Mouse (Mus musculus): Measurements from ENCODE around the gene Efna2. TPM values are rescaled to one million over a fixed set of nuclear protein-coding genes. Genes with fewer than 3 reads are reported as not detected.

Efna2 gene
- polyA plus RNA-seq, 1 experiment from 2014 or later = 24.8 TPM

DNA sequence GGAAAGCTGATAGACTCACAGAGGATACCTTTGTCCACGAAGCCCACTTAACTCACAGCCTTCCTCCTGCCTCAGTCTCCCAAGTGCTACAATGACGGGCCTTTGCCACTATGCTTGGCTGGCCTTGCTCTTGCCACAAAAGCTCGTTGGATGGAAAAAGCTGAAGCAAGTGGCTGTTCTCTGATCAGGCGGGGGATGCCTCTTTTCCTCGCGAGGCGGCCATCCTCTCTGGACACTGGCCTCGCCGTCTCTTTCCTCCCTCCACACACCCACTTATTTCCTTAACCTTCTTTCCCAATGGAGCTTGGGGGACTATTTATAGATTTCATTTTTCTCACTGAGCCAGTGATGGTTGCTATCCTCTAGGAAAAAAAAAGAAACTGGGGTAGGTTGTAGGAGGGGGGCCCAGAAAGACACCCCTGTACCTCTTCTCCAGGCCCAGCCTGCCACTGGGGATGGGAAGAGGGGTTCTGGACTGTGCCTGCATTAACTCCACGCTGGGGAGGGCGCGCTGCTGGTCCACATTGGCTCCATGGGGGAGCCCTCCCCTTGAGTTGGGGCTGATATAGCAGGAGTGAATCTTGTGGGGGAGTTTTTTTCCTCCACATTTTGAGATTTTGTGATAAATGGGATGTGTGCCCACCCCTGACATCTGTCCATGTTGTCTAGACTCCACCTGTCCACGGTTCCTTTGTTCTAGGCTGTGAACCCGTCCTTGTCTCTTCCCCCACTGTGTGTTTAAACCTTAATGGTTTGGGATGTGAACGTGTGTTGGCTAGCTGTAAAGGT, 21.9 kb upstream of the Efna2 start:
- H3K9me3 ChIP-seq (ENCODE audit: control insufficient read depth, low read length) = no peaks in the 10 kb centered on the region
- ATAC-seq (ENCODE audit: low FRiP score) (no peak), DNase-seq (ENCODE audit: low spot score) (no peak)
- H3K27me3 ChIP-seq (ENCODE audit: control insufficient read depth, insufficient read depth, low read length) = no peaks in the 10 kb centered on the region
- WGBS = 66% methylated on average over 15 of the region's 15 CpGs
- peaks cover 63% of the 10 kb centered on the region for H3K4me1 ChIP-seq (replicated peaks; ENCODE audit: control insufficient read depth, insufficient read depth, low read length)
- 0 out of 2 replicates have a peak overlapping the region, but pooled peaks have one; percentile 17 for H3K4me2 ChIP-seq (replicated peaks; ENCODE audit: low read depth, low read length)
- H3K9ac ChIP-seq (ENCODE audit: low read depth, low read length) = peak overlapping the region; percentile 27; the same call in 1 of the 2 replicates
- peak overlapping the region; percentile 68 for H3K27ac ChIP-seq (ENCODE audit: low read depth, low read length)
- no peak overlapping the region; the same call in 1 of the 2 replicates for H3K4me3 ChIP-seq (ENCODE audit: low read depth, low read length)
- peaks cover 41% of the 10 kb centered on the region for H3K36me3 ChIP-seq (ENCODE audit: control insufficient read depth, insufficient read depth, low read length)

DNA sequence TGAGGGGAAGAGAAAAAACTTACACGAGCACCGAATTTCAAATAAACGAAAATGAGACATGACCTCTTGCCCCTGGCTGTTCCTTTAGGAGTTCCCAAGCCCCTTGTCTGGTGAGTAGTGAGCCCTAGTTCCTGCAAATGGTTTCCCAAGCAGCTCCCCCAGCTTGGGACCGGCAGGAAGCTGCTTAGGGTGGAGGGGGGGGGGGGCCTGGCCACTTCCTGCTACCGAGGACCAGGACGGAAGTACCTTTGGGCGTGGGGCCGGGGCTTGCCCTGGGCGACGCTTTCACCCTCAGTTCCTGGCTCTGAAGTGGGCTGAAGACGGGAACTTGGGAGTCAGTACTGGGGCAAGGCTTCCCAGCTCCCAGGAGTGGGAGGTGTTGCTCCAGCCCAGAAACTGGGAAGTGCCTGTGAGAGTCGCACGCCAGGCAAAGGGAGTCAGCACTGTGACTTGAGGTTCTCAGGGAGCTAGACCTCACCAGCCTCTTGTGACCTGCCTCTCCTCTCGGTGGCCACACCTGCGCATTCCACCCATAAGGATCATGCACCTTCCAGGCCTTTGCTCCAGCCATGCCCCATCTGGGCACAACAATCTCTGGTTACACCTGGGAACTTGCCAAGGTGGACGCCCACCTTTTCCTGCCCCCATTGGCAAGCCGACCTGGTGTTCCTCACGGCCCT, 20.8 kb upstream of the Efna2 start:
- DNase-seq (ENCODE audit: low spot score) (peak; percentile 60), ATAC-seq (ENCODE audit: low FRiP score) (peak; percentile 20; the same call in 1 of the 2 replicates)
- Histone ChIP-seq H3K4me2 (replicated peaks; ENCODE audit: low read depth, low read length) (peak overlapping the region; percentile 69; the same call in 1 of the 2 replicates), H3K27ac (ENCODE audit: low read depth, low read length) (peak overlapping the region; percentile 68), H3K27me3 (ENCODE audit: control insufficient read depth, insufficient read depth, low read length) (no peaks in the 10 kb centered on the region), H3K36me3 (ENCODE audit: control insufficient read depth, insufficient read depth, low read length) (peaks cover 35% of the 10 kb centered on the region), H3K4me1 (replicated peaks; ENCODE audit: control insufficient read depth, insufficient read depth, low read length) (peaks cover 53% of the 10 kb centered on the region), H3K9ac (ENCODE audit: low read depth, low read length) (no peak overlapping the region; the same call in 1 of the 2 replicates), H3K9me3 (ENCODE audit: control insufficient read depth, low read length) (no peaks in the 10 kb centered on the region), H3K4me3 (ENCODE audit: low read depth, low read length) (peak overlapping the region; percentile 36; the same call in 1 of the 2 replicates)
- 13% methylated on average over 18 of the region's 18 CpGs for WGBS

DNA sequence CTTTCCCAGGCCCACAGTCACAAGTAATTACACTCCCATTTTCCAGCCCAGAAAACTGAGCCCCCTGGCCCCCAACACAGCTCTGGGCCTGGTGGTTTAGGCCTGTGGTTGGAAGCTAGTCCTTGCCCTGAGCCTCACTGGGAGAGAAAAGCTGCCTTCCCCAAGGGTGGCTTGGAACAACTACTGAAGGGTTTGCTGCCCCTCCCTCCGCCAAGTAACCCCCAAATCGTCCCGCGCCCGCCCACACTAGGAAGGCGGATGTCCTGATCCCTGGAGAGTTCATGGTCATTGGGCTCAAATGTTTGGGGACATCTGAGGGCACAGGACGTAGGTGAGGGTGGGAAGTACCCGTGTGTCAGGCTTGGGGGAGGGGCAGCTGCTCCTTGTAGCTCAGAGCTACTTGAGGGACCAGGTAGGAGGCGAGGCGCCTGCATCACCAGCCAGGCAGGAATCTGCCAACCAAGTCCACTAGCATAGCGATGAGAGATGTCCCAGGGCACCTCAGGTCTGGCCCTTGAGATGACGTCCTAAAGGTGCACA, 20.2 kb upstream of the Efna2 start:
- DNase-seq (ENCODE audit: low spot score) = no peak
- Histone ChIP-seq H3K9ac (ENCODE audit: low read depth, low read length) (peak overlapping the region; percentile 56), H3K4me1 (replicated peaks; ENCODE audit: control insufficient read depth, insufficient read depth, low read length) (peaks cover 48% of the 10 kb centered on the region), H3K36me3 (ENCODE audit: control insufficient read depth, insufficient read depth, low read length) (peaks cover 31% of the 10 kb centered on the region), H3K4me2 (replicated peaks; ENCODE audit: low read depth, low read length) (peak overlapping the region; percentile 69), H3K9me3 (ENCODE audit: control insufficient read depth, low read length) (no peaks in the 10 kb centered on the region), H3K4me3 (ENCODE audit: low read depth, low read length) (peak overlapping the region; percentile 36), H3K27ac (ENCODE audit: low read depth, low read length) (peak overlapping the region; percentile 68), H3K27me3 (ENCODE audit: control insufficient read depth, insufficient read depth, low read length) (0 out of 2 replicates have a peak, but pooled peaks cover under 1% of the 10 kb centered on the region)
- peak; percentile 50 for ATAC-seq (ENCODE audit: low FRiP score)
- WGBS = 8% methylated on average over 12 of the region's 12 CpGs

DNA sequence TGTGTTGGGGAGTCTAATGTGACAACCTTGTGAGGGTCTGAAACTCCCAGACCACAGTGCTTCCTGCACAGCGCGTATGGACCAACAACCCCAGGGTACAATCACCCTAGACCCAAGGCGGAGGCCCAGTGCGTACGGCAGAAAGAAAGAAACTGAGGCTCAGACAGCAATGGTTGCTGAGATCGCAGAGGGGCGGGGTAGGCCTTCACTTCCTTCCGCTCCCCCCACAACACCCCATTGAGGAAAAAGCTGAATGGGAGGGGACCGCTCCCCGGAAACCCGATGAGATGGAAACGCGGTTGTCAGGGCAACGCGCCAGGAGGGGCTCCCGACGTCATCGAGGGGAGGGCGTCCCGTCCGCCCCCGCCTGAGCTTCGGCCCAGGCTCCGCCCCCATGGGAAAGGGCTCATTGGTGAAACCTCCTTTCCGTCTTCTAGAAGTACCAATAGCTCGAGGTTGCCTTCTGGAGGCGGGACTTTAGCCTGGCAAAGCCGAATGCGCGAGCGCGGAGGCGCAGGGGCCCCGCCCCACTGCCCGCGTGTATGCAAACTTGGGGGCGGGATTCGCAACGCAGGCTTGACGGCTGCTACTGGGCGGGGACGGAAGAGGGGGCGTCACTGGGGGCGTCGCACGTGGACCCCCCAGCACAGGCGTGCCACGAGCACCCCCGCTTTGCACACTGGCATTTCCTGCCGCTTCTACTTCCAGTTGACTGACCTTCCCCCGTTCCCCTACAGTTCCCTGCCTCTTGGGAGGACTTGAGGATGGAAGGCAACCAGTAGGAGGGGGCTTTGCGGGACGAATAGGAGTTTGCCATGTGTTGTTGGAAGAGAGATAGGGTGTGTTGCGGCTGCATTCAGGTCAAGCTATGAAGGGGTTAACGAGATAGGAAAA, 19.5 kb upstream of the Efna2 start:
- Histone ChIP-seq H3K4me2 (replicated peaks; ENCODE audit: low read depth, low read length) (peak overlapping the region; percentile 69), H3K27me3 (ENCODE audit: control insufficient read depth, insufficient read depth, low read length) (0 out of 2 replicates have a peak, but pooled peaks cover 2% of the 10 kb centered on the region), H3K4me3 (ENCODE audit: low read depth, low read length) (peak overlapping the region; percentile 36), H3K9me3 (ENCODE audit: control insufficient read depth, low read length) (no peaks in the 10 kb centered on the region), H3K27ac (ENCODE audit: low read depth, low read length) (peak overlapping the region; percentile 78), H3K36me3 (ENCODE audit: control insufficient read depth, insufficient read depth, low read length) (peaks cover 24% of the 10 kb centered on the region), H3K4me1 (replicated peaks; ENCODE audit: control insufficient read depth, insufficient read depth, low read length) (peaks cover 49% of the 10 kb centered on the region), H3K9ac (ENCODE audit: low read depth, low read length) (peak overlapping the region; percentile 56)
- DNase-seq (ENCODE audit: low spot score) (peak; percentile 98), ATAC-seq (ENCODE audit: low FRiP score) (peak; percentile 82)
- under 1% methylated on average over 51 of the region's 55 CpGs for WGBS

DNA sequence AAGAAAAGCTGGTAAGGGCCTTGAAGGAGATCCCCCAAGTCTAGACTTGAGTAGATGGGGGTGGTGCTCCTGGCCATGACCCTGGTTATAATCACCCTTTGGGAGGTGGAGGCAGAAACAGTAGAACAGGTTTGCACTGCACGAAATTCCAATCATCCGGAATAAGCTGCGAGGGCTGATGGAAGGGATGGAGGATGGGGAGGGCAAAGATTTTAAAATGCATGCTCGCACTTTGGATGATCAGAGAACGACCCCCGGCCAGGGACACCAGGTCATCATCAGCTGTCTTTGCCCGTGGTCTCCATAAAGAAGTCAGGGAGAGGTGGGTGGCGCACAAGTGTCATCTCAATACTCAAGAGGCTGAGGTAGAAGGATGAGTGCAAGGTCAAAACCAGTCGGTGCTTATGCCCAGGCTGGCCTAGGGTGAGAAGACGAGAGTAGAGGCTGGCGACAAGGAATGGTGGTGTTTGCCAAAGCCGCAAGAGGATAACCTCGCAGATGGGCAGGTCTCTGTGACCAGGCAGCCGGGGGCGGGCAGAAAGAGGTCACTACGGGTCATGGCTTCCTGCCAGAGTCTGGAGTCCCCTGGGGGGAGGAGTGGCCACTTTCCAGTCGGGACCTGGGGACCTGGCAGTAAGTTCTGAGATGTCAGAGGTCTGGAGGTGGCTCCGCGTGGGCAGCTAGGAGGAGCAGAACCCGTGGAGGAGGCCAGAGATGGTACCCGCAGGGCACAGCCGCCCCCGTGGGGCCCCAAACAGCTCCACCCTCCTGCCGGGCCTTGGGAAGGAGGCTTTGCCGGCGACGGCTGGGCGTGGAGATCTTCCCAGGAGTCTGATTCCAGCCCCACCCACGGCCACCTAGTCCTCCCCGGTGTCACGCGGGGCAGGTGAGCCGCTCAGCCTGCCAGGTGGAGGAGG, 18.6 kb upstream of the Efna2 start:
- ATAC-seq (ENCODE audit: low FRiP score) = no peak
- H3K36me3 ChIP-seq (ENCODE audit: control insufficient read depth, insufficient read depth, low read length) = peaks cover 15% of the 10 kb centered on the region
- peak overlapping the region; percentile 32 for H3K9ac ChIP-seq (ENCODE audit: low read depth, low read length)
- H3K4me3 ChIP-seq (ENCODE audit: low read depth, low read length) = peak overlapping the region; percentile 36
- WGBS = 2% methylated on average over 28 of the region's 33 CpGs
- no peaks in the 10 kb centered on the region for H3K9me3 ChIP-seq (ENCODE audit: control insufficient read depth, low read length)
- peak overlapping the region; percentile 78 for H3K27ac ChIP-seq (ENCODE audit: low read depth, low read length)
- peak; percentile 61 for DNase-seq (ENCODE audit: low spot score)
- peaks cover 44% of the 10 kb centered on the region for H3K4me1 ChIP-seq (replicated peaks; ENCODE audit: control insufficient read depth, insufficient read depth, low read length)
- peak overlapping the region; percentile 69 for H3K4me2 ChIP-seq (replicated peaks; ENCODE audit: low read depth, low read length)
- 0 out of 2 replicates have a peak, but pooled peaks cover 2% of the 10 kb centered on the region for H3K27me3 ChIP-seq (ENCODE audit: control insufficient read depth, insufficient read depth, low read length)

DNA sequence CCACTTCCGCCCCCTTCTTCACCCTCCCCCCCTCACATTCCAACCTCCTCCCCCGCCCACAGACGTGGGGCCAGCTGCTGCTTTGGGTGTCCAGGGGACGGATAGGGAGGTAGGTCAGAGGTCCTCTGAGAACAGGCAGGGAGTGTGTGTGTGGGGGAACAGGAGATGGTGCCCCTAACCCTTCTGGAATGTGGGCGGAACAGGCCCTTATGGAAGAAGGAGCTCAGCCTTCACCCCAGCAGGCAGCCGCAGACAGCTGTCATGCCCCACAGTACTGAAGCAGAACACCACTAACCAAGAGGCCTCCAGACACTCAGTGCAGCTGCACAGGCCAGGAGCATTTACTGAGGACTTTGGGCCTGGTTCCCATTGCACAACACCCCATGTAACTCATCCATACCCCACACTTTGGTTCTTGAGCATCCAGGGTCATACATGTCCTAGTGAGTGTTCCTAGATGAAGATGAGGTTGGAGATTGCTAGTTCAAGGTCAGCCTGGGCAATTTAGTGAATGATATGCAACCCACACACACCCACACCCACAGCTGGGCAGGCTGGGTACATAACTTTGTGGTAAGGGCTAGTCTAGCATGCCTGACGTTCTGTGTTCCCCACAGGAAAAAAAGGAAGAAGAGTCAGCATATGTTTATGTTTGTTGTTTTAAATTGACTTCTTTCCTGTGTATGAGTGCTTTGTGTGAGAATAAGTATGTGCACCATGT, 17.6 kb upstream of the Efna2 start:
- Histone ChIP-seq H3K4me1 (replicated peaks; ENCODE audit: control insufficient read depth, insufficient read depth, low read length) (peaks cover 38% of the 10 kb centered on the region), H3K9ac (ENCODE audit: low read depth, low read length) (0 out of 2 replicates have a peak overlapping the region, but pooled peaks have one; percentile 11), H3K4me2 (replicated peaks; ENCODE audit: low read depth, low read length) (peak overlapping the region; percentile 69; the same call in 1 of the 2 replicates), H3K36me3 (ENCODE audit: control insufficient read depth, insufficient read depth, low read length) (peaks cover 5% of the 10 kb centered on the region), H3K27me3 (ENCODE audit: control insufficient read depth, insufficient read depth, low read length) (0 out of 2 replicates have a peak, but pooled peaks cover 2% of the 10 kb centered on the region), H3K27ac (ENCODE audit: low read depth, low read length) (peak overlapping the region; percentile 78), H3K9me3 (ENCODE audit: control insufficient read depth, low read length) (no peaks in the 10 kb centered on the region), H3K4me3 (ENCODE audit: low read depth, low read length) (peak overlapping the region; percentile 36; the same call in 1 of the 2 replicates)
- 6% methylated on average over 6 of the region's 7 CpGs for WGBS
- peak; percentile 58 for DNase-seq (ENCODE audit: low spot score)
- ATAC-seq (ENCODE audit: low FRiP score) = no peak

DNA sequence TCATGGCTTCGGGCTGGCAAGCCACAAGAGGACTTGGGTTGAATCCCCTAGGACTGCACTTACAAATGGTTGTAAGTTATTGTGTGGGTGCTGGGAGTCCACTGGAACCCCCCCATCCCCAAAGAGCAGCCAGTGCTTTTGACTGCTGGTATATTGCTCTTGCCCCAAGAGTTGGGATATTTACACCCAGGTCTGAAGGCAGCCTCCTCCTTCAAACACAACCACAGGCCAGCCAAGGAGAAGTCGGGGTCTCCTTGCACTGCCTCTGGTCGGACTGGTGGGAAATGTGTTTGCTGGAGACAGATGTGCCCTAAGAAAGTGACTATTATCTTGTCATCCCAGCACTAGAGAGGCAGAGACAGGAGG, 17.1 kb upstream of the Efna2 start:
- H3K4me1 ChIP-seq (replicated peaks; ENCODE audit: control insufficient read depth, insufficient read depth, low read length) = peaks cover 34% of the 10 kb centered on the region
- DNase-seq (ENCODE audit: low spot score) (no peak), ATAC-seq (ENCODE audit: low FRiP score) (no peak)
- 82% methylated on average over 3 of the region's 3 CpGs for WGBS
- peaks cover 4% of the 10 kb centered on the region for H3K36me3 ChIP-seq (ENCODE audit: control insufficient read depth, insufficient read depth, low read length)
- 0 out of 2 replicates have a peak overlapping the region, but pooled peaks have one; percentile 78 for H3K27ac ChIP-seq (ENCODE audit: low read depth, low read length)
- 0 out of 2 replicates have a peak overlapping the region, but pooled peaks have one; percentile 11 for H3K9ac ChIP-seq (ENCODE audit: low read depth, low read length)
- no peaks in the 10 kb centered on the region for H3K9me3 ChIP-seq (ENCODE audit: control insufficient read depth, low read length)
- 0 out of 2 replicates have a peak, but pooled peaks cover 2% of the 10 kb centered on the region for H3K27me3 ChIP-seq (ENCODE audit: control insufficient read depth, insufficient read depth, low read length)
- H3K4me3 ChIP-seq (ENCODE audit: low read depth, low read length) = no peak overlapping the region
- H3K4me2 ChIP-seq (replicated peaks; ENCODE audit: low read depth, low read length) = no peak overlapping the region
